Mouse (Mus musculus) CD8-positive naive resting alpha-beta T cell, adult 57 days (primary cell): ENCODE results near the gene Slc17a3. TPM values are rescaled to one million over a fixed set of nuclear protein-coding genes. Genes with fewer than 3 reads are reported as not detected.

Experiments
- total RNA-seq: library from RNA; stranded (reverse); gene quantifications from one replicate; pipeline ENCODE4 v1.2.4, GENCODE M21; 2023

Slc17a3 gene
- total RNA-seq, result not detected

DNA sequence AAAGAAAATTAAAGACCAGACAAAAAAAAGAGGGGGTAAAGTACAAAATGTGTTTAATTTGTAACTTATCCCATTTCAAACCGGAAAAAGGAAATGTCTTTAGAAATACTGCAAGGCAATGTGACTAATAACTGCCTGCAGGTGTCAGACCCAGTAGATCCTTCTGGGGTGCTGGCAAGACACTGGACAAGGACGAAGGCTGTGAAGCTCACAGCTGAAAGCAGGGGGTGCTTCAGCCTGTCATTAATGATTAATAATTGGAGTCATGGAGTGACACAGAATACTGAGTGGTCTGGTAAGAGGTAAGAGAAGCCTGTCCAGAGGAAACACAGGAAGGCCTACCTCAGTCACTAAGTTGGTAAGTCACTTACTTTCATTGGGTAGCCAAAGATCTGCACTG lies at the start of gene Slc17a3:
Gene Slc17a3, plus strand, starts transcription at position 127 of the 400 bp plus-strand sequence.

DNA sequence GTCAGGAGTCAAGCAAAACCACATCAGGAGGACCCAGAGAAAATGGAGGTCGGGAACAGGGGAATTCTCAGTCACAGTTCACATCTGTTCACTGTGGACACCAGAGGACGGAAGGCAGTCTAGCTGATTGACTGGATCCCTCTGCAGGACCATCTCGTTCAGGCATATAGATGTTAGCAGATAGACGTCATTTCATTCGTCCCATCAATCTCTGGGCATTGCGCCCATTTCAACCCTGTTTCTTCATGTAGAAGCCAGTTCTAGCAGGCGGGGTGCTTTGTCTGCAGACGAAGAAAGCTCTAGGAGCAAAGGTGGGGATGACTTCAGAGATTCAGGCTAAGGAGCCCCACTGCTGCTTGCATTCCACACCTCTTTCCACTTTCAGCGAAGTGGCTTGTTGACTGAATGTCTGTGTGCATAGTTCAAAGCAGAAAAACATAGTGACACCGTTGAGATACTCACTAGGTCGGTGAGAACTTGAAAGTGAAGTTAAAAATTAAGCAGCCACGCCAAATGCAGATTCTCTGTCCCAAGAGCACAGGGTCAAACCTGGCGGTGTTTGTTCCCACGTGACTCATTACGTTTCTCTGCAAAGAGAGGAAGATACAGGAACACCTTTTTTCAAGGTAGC lies 32.7 kb upstream of the Slc17a3 start, which contains the start of gene Slc17a2:
Gene Slc17a2, plus strand, starts transcription at position 572 of the 631 bp plus-strand sequence.

DNA sequence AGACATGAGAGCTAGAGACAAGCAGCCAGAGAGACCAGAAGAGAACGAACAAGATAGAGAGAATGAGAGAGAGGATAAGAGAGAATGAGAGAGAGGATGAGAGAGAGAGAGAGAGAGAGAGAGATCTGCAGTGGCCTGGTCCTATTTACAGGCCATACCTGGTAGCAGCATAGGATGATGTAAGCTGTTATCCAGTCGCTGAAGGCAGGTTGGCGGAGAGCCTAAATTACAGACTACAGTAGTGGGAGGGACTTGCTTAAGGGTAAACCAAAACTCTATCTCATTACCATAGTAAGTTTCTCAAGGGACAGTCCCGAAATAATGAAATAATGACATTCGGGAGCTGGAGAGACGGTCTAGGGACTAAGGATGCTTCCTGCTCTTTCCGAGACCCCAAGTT lies 28.2 kb downstream of the Slc17a3 start, which contains the start of gene Slc17a1:
Gene Slc17a1, plus strand, starts transcription at position 346 of the 400 bp plus-strand sequence.

Other genes with a start within 250 kb of the Slc17a3 start
- gene Hist1h2be, start 218.3 kb upstream of the Slc17a3 start, total RNA-seq, result 14.7 TPM
- gene Hist1h1e, start 216.9 kb upstream of the Slc17a3 start, total RNA-seq, result 187 TPM
- gene Hist1h2ac, start 155.5 kb upstream of the Slc17a3 start, total RNA-seq, result 6.8 TPM
- 7.9 TPM for gene Hist1h2bc, start 155.2 kb upstream of the Slc17a3 start, total RNA-seq
- gene Hist1h1t, start 143.6 kb upstream of the Slc17a3 start, total RNA-seq, result not detected
- gene Hist1h4c, start 141.0 kb upstream of the Slc17a3 start, total RNA-seq, result 147 TPM
- 2.7 TPM for gene Hfe, start 128.6 kb upstream of the Slc17a3 start, total RNA-seq
- gene Hist1h1c, start 100.6 kb upstream of the Slc17a3 start, total RNA-seq, result 839 TPM
- 4.1 TPM for gene Hist1h3c, start 93.8 kb upstream of the Slc17a3 start, total RNA-seq
- gene Hist1h2bb, start 92.7 kb upstream of the Slc17a3 start, total RNA-seq, result 15.1 TPM
- gene Hist1h2ab, start 88.3 kb upstream of the Slc17a3 start, total RNA-seq, result 16.9 TPM
- 17.1 TPM for gene Hist1h3b, start 87.2 kb upstream of the Slc17a3 start, total RNA-seq
- 49.5 TPM for gene Hist1h4b, start 82.4 kb upstream of the Slc17a3 start, total RNA-seq
- 122 TPM for gene Hist1h4a, start 78.2 kb upstream of the Slc17a3 start, total RNA-seq
- gene Hist1h3a, start 77.0 kb upstream of the Slc17a3 start, total RNA-seq, result 170 TPM
- gene Hist1h1a, start 75.8 kb upstream of the Slc17a3 start, total RNA-seq, result 23.5 TPM
- not detected for gene Trim38, start 69.5 kb upstream of the Slc17a3 start, total RNA-seq
- not detected for gene Slc17a2, start 32.4 kb upstream of the Slc17a3 start, total RNA-seq
- gene Slc17a1, start 28.3 kb downstream of the Slc17a3 start, total RNA-seq, result not detected
- gene Slc17a4, start 75.6 kb downstream of the Slc17a3 start, total RNA-seq, result not detected
- gene Hist1h2ba, start 94.7 kb downstream of the Slc17a3 start, total RNA-seq, result not detected
- gene Hist1h2aa, start 95.0 kb downstream of the Slc17a3 start, total RNA-seq, result not detected
- gene Scgn, start 151.8 kb downstream of the Slc17a3 start, total RNA-seq, result not detected